Mouse (Mus musculus): ENCODE data around the gene Ccdc97.

GRCm38 (mm10) chr7:25671686-25672085, 47.2 kb downstream of the Ccdc97 start:
- no peak for TF ChIP-seq EP300 (IDR thresholded peaks at IDR 0.05; ENCODE audit: low read depth)
- TF ChIP-seq CTCF (IDR thresholded peaks at IDR 0.05; ENCODE audit: low read depth): no peak
